Comparison of ENCODE assay signal across 33 mouse cellular contexts in genomic region chr19:6315573-6315972, GRCm38 (mm10). TPM values are rescaled to one million over a fixed set of nuclear protein-coding genes. Genes with fewer than 3 reads are reported as not detected.
A peak's percentile ranks its signal among the peaks of the same experiment; 100 is the strongest.
DNase-seq lines count a peak whose midpoint lies in the region; ATAC-seq and TF ChIP-seq lines count a peak whose summit lies in the region.
"Had no signal": no experiment of that assay in that cellular context is flagged by ENCODE, and none has a peak within 500 bp of the region (broad histone marks: within the 10 kb centered on the region; RNA-seq: fewer than 3 reads in every experiment).

No protein-coding gene starts in this region.

- H3K4me3 ChIP-seq in midbrain, embryonic 11.5 days (ENCODE audit: low read depth, low read length): no peak overlapping the region
- no peak overlapping the region for H3K4me3 ChIP-seq in midbrain, postnatal 0 days (ENCODE audit: low read depth, low read length)
- H3K4me3 ChIP-seq: embryonic facial prominence, embryonic 15.5 days; forebrain, embryonic 12.5 days; hindbrain, embryonic 10.5 days; intestine, embryonic 15.5 days; liver, embryonic 15.5 days; megakaryocyte, embryonic 14.5 days; midbrain, embryonic 13.5 days; stomach, embryonic 15.5 days had no signal

- H3K9me3 ChIP-seq in midbrain, embryonic 11.5 days (ENCODE audit: control insufficient read depth, low read length): no peaks in the 10 kb centered on the region
- no peaks in the 10 kb centered on the region for H3K9me3 ChIP-seq in midbrain, postnatal 0 days (ENCODE audit: low read length)
- H3K9me3 ChIP-seq: embryonic facial prominence, embryonic 15.5 days; forebrain, embryonic 12.5 days; hindbrain, embryonic 10.5 days; intestine, embryonic 15.5 days; liver, embryonic 15.5 days; megakaryocyte, embryonic 14.5 days; midbrain, embryonic 13.5 days; stomach, embryonic 15.5 days had no signal

- H3K36me3 ChIP-seq in midbrain, embryonic 11.5 days (ENCODE audit: control insufficient read depth, insufficient read depth, low read length): no peaks in the 10 kb centered on the region; the same call in 1 of the 2 replicates
- H3K36me3 ChIP-seq in midbrain, postnatal 0 days (ENCODE audit: insufficient read depth, low read length): peaks cover 20% of the 10 kb centered on the region; the same call in 1 of the 2 replicates

- DNase-seq in cerebellum, postnatal 4 days (ENCODE audit: low spot score in 2 of 2): no peak
- peak; percentile 62 for DNase-seq in midbrain, embryonic 11.5 days (ENCODE audit: low spot score, missing footprints)
- no peak for DNase-seq in midbrain, postnatal 0 days (ENCODE audit: low spot score)
- peak; percentile 78 to 83 for DNase-seq in cerebellum, postnatal 25 days
- DNase-seq in thymus, postnatal 14 days: no peak
- DNase-seq in thymus, postnatal 4 days: no peak
- DNase-seq in retina, postnatal 1 day: no peak
- DNase-seq: adrenal gland, adult 2 months; adrenal gland, postnatal 36 days; forebrain, postnatal 0 days; gastrocnemius, postnatal 10 days; heart, postnatal 14 days; kidney, adult 8-10 months; kidney, postnatal 4 days; left cerebral cortex, postnatal 4 days; liver; lung, embryonic 14.5 days; lung, postnatal 36 days; right cerebral cortex, postnatal 14 days; thymus, postnatal 25 days had no signal

- no peak overlapping the region for H3K4me2 ChIP-seq in midbrain, embryonic 11.5 days
- H3K4me2 ChIP-seq in midbrain, postnatal 0 days (ENCODE audit: low read depth, low read length, poor library complexity, severe bottlenecking): no peak overlapping the region
- H3K4me2 ChIP-seq: embryonic facial prominence, embryonic 15.5 days; forebrain, embryonic 12.5 days; intestine, embryonic 15.5 days; liver, embryonic 15.5 days; lung, embryonic 14.5 days; midbrain, embryonic 13.5 days; stomach, embryonic 15.5 days had no signal

- no peaks in the 10 kb centered on the region for H3K4me1 ChIP-seq in midbrain, embryonic 11.5 days (ENCODE audit: control insufficient read depth, insufficient read depth, low read length)
- H3K4me1 ChIP-seq in midbrain, postnatal 0 days (ENCODE audit: insufficient read depth, low read length): no peaks in the 10 kb centered on the region
- H3K4me1 ChIP-seq: embryonic facial prominence, embryonic 15.5 days; forebrain, embryonic 12.5 days; intestine, embryonic 15.5 days; liver, embryonic 15.5 days; midbrain, embryonic 13.5 days; stomach, embryonic 15.5 days had no signal

- no peak overlapping the region for H3K9ac ChIP-seq in midbrain, embryonic 11.5 days (ENCODE audit: low read length)
- H3K9ac ChIP-seq in midbrain, postnatal 0 days (replicated peaks; ENCODE audit: low read length, poor library complexity, severe bottlenecking): no peak overlapping the region
- H3K9ac ChIP-seq: embryonic facial prominence, embryonic 15.5 days; forebrain, embryonic 12.5 days; forebrain, postnatal 0 days; intestine, embryonic 15.5 days; liver, embryonic 15.5 days; lung, embryonic 14.5 days; midbrain, embryonic 13.5 days; stomach, embryonic 15.5 days had no signal

- 77% methylated on average over 14 of the region's 14 CpGs for whole genome bisulfite sequencing in midbrain, embryonic 11.5 days
- 70% methylated on average over 14 of the region's 14 CpGs for WGBS in midbrain, postnatal 0 days

- no peak for TF ChIP-seq CTCF in midbrain, postnatal 0 days (IDR thresholded peaks at IDR 0.05)

- H3K27me3 ChIP-seq in midbrain, embryonic 11.5 days (ENCODE audit: control insufficient read depth, insufficient read depth, low read length): no peaks in the 10 kb centered on the region
- no peaks in the 10 kb centered on the region for H3K27me3 ChIP-seq in midbrain, postnatal 0 days (ENCODE audit: insufficient read depth, low read length)
- H3K27me3 ChIP-seq: CH12.LX; embryonic facial prominence, embryonic 15.5 days; forebrain, embryonic 12.5 days; intestine, embryonic 15.5 days; liver, embryonic 15.5 days; midbrain, embryonic 13.5 days; stomach, embryonic 15.5 days had no signal

- ATAC-seq in cerebellum, adult (ENCODE audit: insufficient number of reproducible peaks, low FRiP score, low TSS enrichment): peak; percentile 39; the same call in 1 of the 2 replicates
- no peak for ATAC-seq in midbrain, embryonic 11.5 days (ENCODE audit: low FRiP score)
- no peak for ATAC-seq in midbrain, postnatal 0 days (ENCODE audit: low FRiP score)
- ATAC-seq: activated CD4-positive, CD25-positive, alpha-beta regulatory T cell, adult 4 months; forebrain, postnatal 0 days; hindbrain, embryonic 16.5 days; intestine, embryonic 15.5 days; midbrain, embryonic 13.5 days had no signal

- no peak overlapping the region for H3K27ac ChIP-seq in midbrain, embryonic 11.5 days (ENCODE audit: low read depth, low read length)
- no peak overlapping the region for H3K27ac ChIP-seq in midbrain, postnatal 0 days (ENCODE audit: low read depth, low read length)
- H3K27ac ChIP-seq: embryonic facial prominence, embryonic 15.5 days; forebrain, embryonic 12.5 days; hindbrain, embryonic 10.5 days; intestine, embryonic 15.5 days; kidney, postnatal 0 days; liver, embryonic 15.5 days; midbrain, embryonic 13.5 days; stomach, embryonic 15.5 days had no signal

RNA-seq across cellular contexts. Expression of gene Cdc42bpg, which starts 9.3 kb away (rescaled TPM):
- polyA plus RNA-seq in midbrain, embryonic 11.5 days (2014; fragmentation: Nextera tagmentation; extraction: Ambion mirVana): 0.23 and 0.42 TPM in 2 replicates
- total RNA-seq in midbrain, postnatal 0 days (2014; rRNA removed): 4.8 and 5.4 TPM in 2 replicates
- 0.20 and 0.67 TPM in 2 replicates for polyA plus RNA-seq in midbrain, postnatal 0 days (2015; fragmentation: Nextera tagmentation; extraction: Ambion mirVana)

RNA-seq across cellular contexts. Expression of gene Men1, which starts 19.2 kb away (rescaled TPM):
- 51.2 and 54.7 TPM in 2 replicates for polyA plus RNA-seq in midbrain, embryonic 11.5 days (2014; fragmentation: Nextera tagmentation; extraction: Ambion mirVana)
- 59.6 and 85.6 TPM in 2 replicates for total RNA-seq in midbrain, postnatal 0 days (2014; rRNA removed)
- polyA plus RNA-seq in midbrain, postnatal 0 days (2015; fragmentation: Nextera tagmentation; extraction: Ambion mirVana): 56.8 and 60.6 TPM in 2 replicates

RNA-seq across cellular contexts. Expression of gene Map4k2, which starts 25.4 kb away (rescaled TPM):
- polyA plus RNA-seq in midbrain, embryonic 11.5 days (2014; fragmentation: Nextera tagmentation; extraction: Ambion mirVana): 6.2 and 8.6 TPM in 2 replicates
- 70.6 and 86.8 TPM in 2 replicates for total RNA-seq in midbrain, postnatal 0 days (2014; rRNA removed)
- polyA plus RNA-seq in midbrain, postnatal 0 days (2015; fragmentation: Nextera tagmentation; extraction: Ambion mirVana): 18.1 TPM in 2 replicates

RNA-seq across cellular contexts. Expression of gene Ehd1, which starts 39.0 kb away (rescaled TPM):
- 64.1 and 68.2 TPM in 2 replicates for polyA plus RNA-seq in midbrain, embryonic 11.5 days (2014; fragmentation: Nextera tagmentation; extraction: Ambion mirVana)
- total RNA-seq in midbrain, postnatal 0 days (2014; rRNA removed): 117 and 139 TPM in 2 replicates
- polyA plus RNA-seq in midbrain, postnatal 0 days (2015; fragmentation: Nextera tagmentation; extraction: Ambion mirVana): 73.0 and 74.0 TPM in 2 replicates

RNA-seq across cellular contexts. Expression of gene Sf1, which starts 47.9 kb away (rescaled TPM):
- polyA plus RNA-seq in midbrain, embryonic 11.5 days (2014; fragmentation: Nextera tagmentation; extraction: Ambion mirVana): 186 and 215 TPM in 2 replicates
- 70.5 and 92.2 TPM in 2 replicates for total RNA-seq in midbrain, postnatal 0 days (2014; rRNA removed)
- polyA plus RNA-seq in midbrain, postnatal 0 days (2015; fragmentation: Nextera tagmentation; extraction: Ambion mirVana): 90.2 and 95.5 TPM in 2 replicates

Comparison
In these comparisons a context has a peak if more than half of its experiments do, and no peak if none do; other contexts are left out.
1. DNase-seq: peak in midbrain, embryonic 11.5 days (single experiment) and cerebellum, postnatal 25 days (2 of 2); none in cerebellum, postnatal 4 days (0 of 2), midbrain, postnatal 0 days (single experiment), thymus, postnatal 14 days (single experiment), thymus, postnatal 4 days (single experiment) and retina, postnatal 1 day (single experiment).